Mouse (Mus musculus): ENCODE measurements around the gene Atp8b3. TPM values are rescaled to one million over a fixed set of nuclear protein-coding genes. Genes with fewer than 3 reads are reported as not detected.
A peak's percentile ranks its signal among the peaks of the same experiment; 100 is the strongest.

The Atp8b3 gene
- polyA plus RNA-seq, 1 experiment = 0.04 TPM

- WGBS = 28% methylated on average over 17 of the region's 17 CpGs
Observed at GRCm38 (mm10) chr10:80566375-80567092, 27.6 kb upstream of the Atp8b3 start.

GRCm38 (mm10) chr10:80561116-80561944 lies 22.4 kb upstream of the Atp8b3 start, which contains the start of gene Rexo1:
Gene Rexo1 (minus strand): TSS chr10:80561560.
- DNase-seq (ENCODE audit: low read depth in 1 of 2, low spot score in 2 of 2) = peak; percentile 93 to 95
- H3K36me3 ChIP-seq (ENCODE audit: control insufficient read depth, insufficient read depth, low read length) = no peaks in the 10 kb centered on the region; the same call in 1 of the 2 replicates
- H3K4me1 ChIP-seq (ENCODE audit: control insufficient read depth, insufficient read depth, insufficient read length) = peaks cover 9% of the 10 kb centered on the region; the same call in 1 of the 2 replicates
- TF ChIP-seq POLR2A (IDR thresholded peaks at IDR 0.05; ENCODE audit: low read depth, low read length) (no peak; the same call in 1 of the 2 replicates), CTCF (IDR thresholded peaks at IDR 0.05; ENCODE audit: extremely low read depth, insufficient read depth, insufficient read length, insufficient replicate concordance) (peak; percentile 83)
- under 1% methylated on average over 72 of the region's 72 CpGs for WGBS
- H3K4me3 ChIP-seq (ENCODE audit: extremely low read depth, insufficient read depth, insufficient read length) = peak within 1 kb of the TSS; percentile 96
- no peaks in the 10 kb centered on the region for H3K27me3 ChIP-seq (ENCODE audit: control insufficient read depth, insufficient read depth, low read length)
- H3K27ac ChIP-seq (ENCODE audit: insufficient read depth, low read length) = peak within 1 kb of the TSS; percentile 89

More at GRCm38 (mm10) chr10:80566375-80567092, 27.6 kb upstream of the Atp8b3 start:
- Histone ChIP-seq H3K27me3 (ENCODE audit: control insufficient read depth, insufficient read depth, low read length) (no peaks in the 10 kb centered on the region), H3K36me3 (ENCODE audit: control insufficient read depth, insufficient read depth, low read length) (peaks cover 8% of the 10 kb centered on the region), H3K4me1 (ENCODE audit: control insufficient read depth, insufficient read depth, insufficient read length) (peaks cover 21% of the 10 kb centered on the region), H3K27ac (ENCODE audit: insufficient read depth, low read length) (no peak overlapping the region), H3K4me3 (ENCODE audit: extremely low read depth, insufficient read depth, insufficient read length) (no peak overlapping the region)
- TF ChIP-seq POLR2A (IDR thresholded peaks at IDR 0.05; ENCODE audit: low read depth, low read length) (no peak), CTCF (IDR thresholded peaks at IDR 0.05; ENCODE audit: extremely low read depth, insufficient read depth, insufficient read length, insufficient replicate concordance) (peak; percentile 96)
- peak in 1 of 2 experiments; percentile 86 for DNase-seq (ENCODE audit: low read depth in 1 of 2, low spot score in 2 of 2)

GRCm38 (mm10) chr10:80560621-80561020 lies 21.7 kb upstream of the Atp8b3 start:
- Histone ChIP-seq H3K36me3 (ENCODE audit: control insufficient read depth, insufficient read depth, low read length) (no peaks in the 10 kb centered on the region; the same call in 1 of the 2 replicates), H3K4me1 (ENCODE audit: control insufficient read depth, insufficient read depth, insufficient read length) (peaks cover 9% of the 10 kb centered on the region; the same call in 1 of the 2 replicates), H3K4me3 (ENCODE audit: extremely low read depth, insufficient read depth, insufficient read length) (peak overlapping the region; percentile 96), H3K27ac (ENCODE audit: insufficient read depth, low read length) (no peak overlapping the region), H3K27me3 (ENCODE audit: control insufficient read depth, insufficient read depth, low read length) (no peaks in the 10 kb centered on the region)
- TF ChIP-seq CTCF (IDR thresholded peaks at IDR 0.05; ENCODE audit: extremely low read depth, insufficient read depth, insufficient read length, insufficient replicate concordance) (no peak), POLR2A (IDR thresholded peaks at IDR 0.05; ENCODE audit: low read depth, low read length) (no peak)
- DNase-seq (ENCODE audit: low read depth in 1 of 2, low spot score in 2 of 2) = no peak
- WGBS = 0% methylated on average over 13 of the region's 13 CpGs

GRCm38 (mm10) chr10:80559431-80559830 lies 20.5 kb upstream of the Atp8b3 start:
- Histone ChIP-seq H3K4me3 (ENCODE audit: extremely low read depth, insufficient read depth, insufficient read length) (no peak overlapping the region), H3K4me1 (ENCODE audit: control insufficient read depth, insufficient read depth, insufficient read length) (peaks cover 9% of the 10 kb centered on the region; the same call in 1 of the 2 replicates), H3K27ac (ENCODE audit: insufficient read depth, low read length) (no peak overlapping the region), H3K36me3 (ENCODE audit: control insufficient read depth, insufficient read depth, low read length) (no peaks in the 10 kb centered on the region; the same call in 1 of the 2 replicates), H3K27me3 (ENCODE audit: control insufficient read depth, insufficient read depth, low read length) (no peaks in the 10 kb centered on the region)
- TF ChIP-seq CTCF (IDR thresholded peaks at IDR 0.05; ENCODE audit: extremely low read depth, insufficient read depth, insufficient read length, insufficient replicate concordance) = no peak
- no peak for TF ChIP-seq POLR2A (IDR thresholded peaks at IDR 0.05; ENCODE audit: low read depth, low read length)
- WGBS = 86% methylated on average over 7 of the region's 7 CpGs
- DNase-seq (ENCODE audit: low read depth in 1 of 2, low spot score in 2 of 2) = no peak

- H3K36me3 ChIP-seq (ENCODE audit: control insufficient read depth, insufficient read depth, low read length) = no peaks in the 10 kb centered on the region; the same call in 1 of the 2 replicates
- H3K27ac ChIP-seq (ENCODE audit: insufficient read depth, low read length) = no peak overlapping the region
- peak; percentile 65; the same call in 1 of the 2 replicates for TF ChIP-seq CTCF (IDR thresholded peaks at IDR 0.05; ENCODE audit: extremely low read depth, insufficient read depth, insufficient read length, insufficient replicate concordance)
- TF ChIP-seq POLR2A (IDR thresholded peaks at IDR 0.05; ENCODE audit: low read depth, low read length) = no peak
- no peak overlapping the region for H3K4me3 ChIP-seq (ENCODE audit: extremely low read depth, insufficient read depth, insufficient read length)
- 55% methylated on average over 5 of the region's 5 CpGs for WGBS
- no peaks in the 10 kb centered on the region for H3K27me3 ChIP-seq (ENCODE audit: control insufficient read depth, insufficient read depth, low read length)
- H3K4me1 ChIP-seq (ENCODE audit: control insufficient read depth, insufficient read depth, insufficient read length) = peaks cover 9% of the 10 kb centered on the region; the same call in 1 of the 2 replicates
- DNase-seq (ENCODE audit: low read depth in 1 of 2, low spot score in 2 of 2) = peak in 1 of 2 experiments; percentile 48
Observed at GRCm38 (mm10) chr10:80557346-80557965, 18.5 kb upstream of the Atp8b3 start.

- peaks cover 18% of the 10 kb centered on the region for H3K36me3 ChIP-seq (ENCODE audit: control insufficient read depth, insufficient read depth, low read length)
- no peak overlapping the region for H3K27ac ChIP-seq (ENCODE audit: insufficient read depth, low read length)
- DNase-seq (ENCODE audit: low read depth in 1 of 2, low spot score in 2 of 2) = no peak
- no peaks in the 10 kb centered on the region; the same call in 1 of the 2 replicates for H3K4me1 ChIP-seq (ENCODE audit: control insufficient read depth, insufficient read depth, insufficient read length)
- H3K4me3 ChIP-seq (ENCODE audit: extremely low read depth, insufficient read depth, insufficient read length) = no peak overlapping the region
- TF ChIP-seq POLR2A (IDR thresholded peaks at IDR 0.05; ENCODE audit: low read depth, low read length) (no peak), CTCF (IDR thresholded peaks at IDR 0.05; ENCODE audit: extremely low read depth, insufficient read depth, insufficient read length, insufficient replicate concordance) (no peak)
- 85% methylated on average over 6 of the region's 6 CpGs for WGBS
- no peaks in the 10 kb centered on the region for H3K27me3 ChIP-seq (ENCODE audit: control insufficient read depth, insufficient read depth, low read length)
Observed at GRCm38 (mm10) chr10:80553997-80554396, 15.1 kb upstream of the Atp8b3 start.

Data from spleen, adult 2 months (tissue).